Mouse (Mus musculus) liver, adult 2 months (tissue): ENCODE results near the gene Gm8300. TPM values are rescaled to one million over a fixed set of nuclear protein-coding genes. Genes with fewer than 3 reads are reported as not detected.
"Not testable (repeated sequence)": the region's sequence is repeated elsewhere in the genome, so short reads cannot be mapped to it uniquely, and the experiment has no call there.

Source experiments
- DNase-seq: peaks from one replicate; pipeline ENCODE4 v3.0.0-alpha.2; 2011; ENCODE audit warnings: low read depth, low spot score; ENCODE audit errors: extremely low read depth
- H3K27ac ChIP-seq: fragments of 200-500 bp; replicated peaks from 2 replicates; pipeline ENCODE4 v1.5.1; 2012; ENCODE audit warnings: low read depth, mild to moderate bottlenecking, control low read depth, inconsistent platforms, low read length; ENCODE audit not compliant: insufficient read depth
- H3K27me3 ChIP-seq: fragments of 200-500 bp; 2 replicates; pipeline ENCODE4 v1.6.1; 2012; ENCODE audit warnings: mild to moderate bottlenecking, moderate library complexity, low read length, inconsistent platforms; ENCODE audit not compliant: control insufficient read depth, insufficient read depth
- H3K36me3 ChIP-seq: fragments of 200-500 bp; 2 replicates; pipeline ENCODE4 v1.6.1; 2012; ENCODE audit warnings: low read length, inconsistent platforms; ENCODE audit not compliant: control insufficient read depth, insufficient read depth
- H3K4me1 ChIP-seq: fragments of 200-500 bp; 2 replicates; pipeline ENCODE4 v1.6.1; 2011; ENCODE audit warnings: low read length; ENCODE audit not compliant: control insufficient read depth, insufficient read depth
- H3K4me3 ChIP-seq: fragments of 200-500 bp; 2 replicates; pipeline ENCODE4 v1.5.1; 2011; ENCODE audit warnings: low read depth, mild to moderate bottlenecking, control low read depth, low read length, moderate library complexity; ENCODE audit not compliant: insufficient read depth
- H3K79me2 ChIP-seq: fragments of 200-500 bp; 2 replicates; pipeline ENCODE4 v1.6.1; 2012; ENCODE audit warnings: inconsistent platforms, mild to moderate bottlenecking, low read length, moderate library complexity; ENCODE audit not compliant: control insufficient read depth, insufficient read depth
- H3K9ac ChIP-seq: fragments of 200-500 bp; 2 replicates; pipeline ENCODE4 v1.6.1; 2012; ENCODE audit warnings: low read depth, mild to moderate bottlenecking, control low read depth, inconsistent platforms, low read length
- CTCF ChIP-seq: fragments of 200-500 bp; IDR thresholded peaks from 2 replicates; pipeline ENCODE4 v1.5.1; 2011; ENCODE audit warnings: low read depth, low read length, control low read depth
- POLR2A ChIP-seq: fragments of 200-500 bp; IDR thresholded peaks from 2 replicates; pipeline ENCODE4 v1.6.1; 2011; ENCODE audit warnings: low read length, control low read depth; ENCODE audit not compliant: insufficient read depth; ENCODE audit errors: extremely low read depth
- WGBS: fragments of 180-500 bp; shearing (Covaris S2); methylation state at CpG from one replicate; pipeline ENCODE4 v1.1.7; 2018; 5-methylcytosine and 5-hydroxymethylcytosine counted together
- polyA plus RNA-seq: library from polyadenylated mRNA; depleted of rRNA; stranded (reverse); fragments of >200 nt; gene quantifications from 2 replicates; pipeline ENCODE4 v1.2.3, GENCODE M21; 2012; rRNA removed
- total RNA-seq: library from RNA; depleted of rRNA; stranded (reverse); fragments of >200 nt; gene quantifications from 2 replicates; pipeline ENCODE4 v1.2.3, GENCODE M21; 2014; rRNA removed

Gene Gm8300
- total and polyA plus RNA-seq, 2 experiments, result not detected

GRCm38 (mm10) chr12:87474756-87475155 lies 39.4 kb upstream of the Gm8300 start:
- no peak for DNase-seq
- TF ChIP-seq POLR2A, result no peak
- TF ChIP-seq CTCF, result no peak
- 84% methylated on average over 3 of the region's 3 CpGs for WGBS
- H3K4me3 ChIP-seq, result no peak overlapping the region
- no peaks in the 10 kb centered on the region for H3K27me3 ChIP-seq
- H3K36me3 ChIP-seq, result no peaks in the 10 kb centered on the region
- peaks cover 8% of the 10 kb centered on the region; the same call in 1 of the 2 replicates for H3K79me2 ChIP-seq
- H3K27ac ChIP-seq, result no peak overlapping the region
- no peak overlapping the region for H3K9ac ChIP-seq
- H3K4me1 ChIP-seq, result peaks cover 7% of the 10 kb centered on the region; the same call in 1 of the 2 replicates

- H3K4me1 ChIP-seq, H3K27ac ChIP-seq, H3K79me2 ChIP-seq, H3K9ac ChIP-seq, H3K4me3 ChIP-seq, H3K27me3 ChIP-seq, H3K36me3 ChIP-seq, DNase-seq: not testable (repeated sequence)
- 81% methylated on average over 5 of the region's 5 CpGs for WGBS
Observed at GRCm38 (mm10) chr12:87482482-87482881, 31.6 kb upstream of the Gm8300 start.

GRCm38 (mm10) chr12:87488683-87489082 lies 25.4 kb upstream of the Gm8300 start:
- H3K4me3 ChIP-seq, DNase-seq: not testable (repeated sequence)
- 52% methylated on average over 2 of the region's 2 CpGs for WGBS

GRCm38 (mm10) chr12:87494421-87494820 lies 19.7 kb upstream of the Gm8300 start, which contains the start of gene Gm5788:
Gene Gm5788, plus strand, starts transcription at chr12:87494721.
- not testable (repeated sequence) for H3K27me3 ChIP-seq, H3K4me3 ChIP-seq, H3K36me3 ChIP-seq, DNase-seq, H3K79me2 ChIP-seq, H3K9ac ChIP-seq, H3K4me1 ChIP-seq, H3K27ac ChIP-seq
- 83% methylated on average over 3 of the region's 3 CpGs for WGBS

More at GRCm38 (mm10) chr12:87488683-87489082, 25.4 kb upstream of the Gm8300 start:
- not testable (repeated sequence) for H3K36me3 ChIP-seq, H3K27me3 ChIP-seq, H3K4me1 ChIP-seq, H3K79me2 ChIP-seq, H3K9ac ChIP-seq, H3K27ac ChIP-seq

GRCm38 (mm10) chr12:87519616-87520015 lies 5.5 kb downstream of the Gm8300 start:
- H3K9ac ChIP-seq, H3K4me3 ChIP-seq, H3K4me1 ChIP-seq, H3K79me2 ChIP-seq, H3K27me3 ChIP-seq, H3K27ac ChIP-seq, DNase-seq, H3K36me3 ChIP-seq: not testable (repeated sequence)
- WGBS, result 60% methylated on average over 3 of the region's 3 CpGs

- H3K4me1 ChIP-seq, result no peaks in the 10 kb centered on the region
- H3K36me3 ChIP-seq, result no peaks in the 10 kb centered on the region
- TF ChIP-seq POLR2A (no peak), CTCF (no peak)
- no peak overlapping the region for H3K27ac ChIP-seq
- H3K9ac ChIP-seq, result no peak overlapping the region
- no peaks in the 10 kb centered on the region for H3K79me2 ChIP-seq
- no peak for DNase-seq
- WGBS, result 78% methylated on average over 3 of the region's 3 CpGs
- no peak overlapping the region for H3K4me3 ChIP-seq
- no peaks in the 10 kb centered on the region for H3K27me3 ChIP-seq
Observed at GRCm38 (mm10) chr12:87543927-87544326, 29.8 kb downstream of the Gm8300 start.

GRCm38 (mm10) chr12:87550628-87551027 lies 36.5 kb downstream of the Gm8300 start:
- H3K27me3 ChIP-seq, H3K4me3 ChIP-seq, H3K27ac ChIP-seq, H3K9ac ChIP-seq, H3K79me2 ChIP-seq, DNase-seq, H3K4me1 ChIP-seq, H3K36me3 ChIP-seq: not testable (repeated sequence)
- 83% methylated on average over 4 of the region's 4 CpGs for WGBS

Other genes starting within 250 kb of the Gm8300 start
- 17.4 and 17.5 TPM in 2 replicates for gene Vipas39, start 248.1 kb upstream of the Gm8300 start, total RNA-seq
- gene Vipas39, start 248.1 kb upstream of the Gm8300 start, polyA plus RNA-seq, result 9.2 and 13.3 TPM in 2 replicates
- gene Ahsa1, start 247.8 kb upstream of the Gm8300 start, total RNA-seq, result 88.0 and 92.9 TPM in 2 replicates
- gene Ahsa1, start 247.8 kb upstream of the Gm8300 start, polyA plus RNA-seq, result 67.4 and 76.9 TPM in 2 replicates
- gene Ism2, start 214.6 kb upstream of the Gm8300 start, total RNA-seq, result 0.18 and 0.27 TPM in 2 replicates
- 0.28 and 0.60 TPM in 2 replicates for gene Ism2, start 214.6 kb upstream of the Gm8300 start, polyA plus RNA-seq
- gene Sptlc2, start 126.0 kb upstream of the Gm8300 start, total RNA-seq, result 13.8 and 14.4 TPM in 2 replicates
- 4.3 and 6.5 TPM in 2 replicates for gene Sptlc2, start 126.0 kb upstream of the Gm8300 start, polyA plus RNA-seq
- 25.3 and 29.7 TPM in 2 replicates for gene Slirp, start 70.4 kb upstream of the Gm8300 start, total RNA-seq
- gene Slirp, start 70.4 kb upstream of the Gm8300 start, polyA plus RNA-seq, result 11.1 and 15.6 TPM in 2 replicates
- gene Alkbh1, start 70.3 kb upstream of the Gm8300 start, total RNA-seq, result 8.4 and 10.3 TPM in 2 replicates
- 4.9 and 11.1 TPM in 2 replicates for gene Alkbh1, start 70.3 kb upstream of the Gm8300 start, polyA plus RNA-seq
- 23.8 and 34.8 TPM in 2 replicates for gene Snw1, start 42.0 kb upstream of the Gm8300 start, total RNA-seq
- gene Snw1, start 42.0 kb upstream of the Gm8300 start, polyA plus RNA-seq, result 3.8 and 4.3 TPM in 2 replicates
- not detected in 2 replicates for gene Gm5788, start 19.6 kb upstream of the Gm8300 start, total RNA-seq
- gene Gm5788, start 19.6 kb upstream of the Gm8300 start, polyA plus RNA-seq, result not detected in 2 replicates
- gene Oog1, start 88.4 kb downstream of the Gm8300 start, total RNA-seq, result not detected in 2 replicates
- gene Oog1, start 88.4 kb downstream of the Gm8300 start, polyA plus RNA-seq, result not detected in 2 replicates
- gene Gm4027, start 104.6 kb downstream of the Gm8300 start, total RNA-seq, result not detected in 2 replicates
- not detected in 2 replicates for gene Gm4027, start 104.6 kb downstream of the Gm8300 start, polyA plus RNA-seq
- gene Gm16381, start 130.3 kb downstream of the Gm8300 start, total RNA-seq, result not detected in 2 replicates
- gene Gm16381, start 130.3 kb downstream of the Gm8300 start, polyA plus RNA-seq, result not detected in 2 replicates